Mouse (Mus musculus) limb, embryonic 15.5 days (tissue): Measurements from ENCODE around the gene Sik1. TPM values are rescaled to one million over a fixed set of nuclear protein-coding genes. Genes with fewer than 3 reads are reported as not detected.

ENCODE experiments used
- ATAC-seq: fragments of 200-750 bp; cut with Nextera tagmentation; 2 replicates; pipeline ENCODE4 v1.8.0; 2017; ENCODE audit warnings: low read depth, moderate TSS enrichment; ENCODE audit not compliant: insufficient number of reproducible peaks, low FRiP score, low TSS enrichment
- H3K27ac ChIP-seq: fragments of 300-500 bp; sonication (generic); 2 replicates; pipeline ENCODE4 v1.5.1; 2015; ENCODE audit warnings: moderate library complexity, mild to moderate bottlenecking, inconsistent platforms
- H3K27me3 ChIP-seq: fragments of 300-500 bp; sonication (generic); 2 replicates; pipeline ENCODE4 v1.6.1; 2015; ENCODE audit warnings: inconsistent platforms
- H3K36me3 ChIP-seq: fragments of 300-500 bp; sonication (generic); 2 replicates; pipeline ENCODE4 v1.6.1; 2015; ENCODE audit warnings: inconsistent platforms
- H3K4me1 ChIP-seq: fragments of 300-500 bp; sonication (generic); 2 replicates; pipeline ENCODE4 v1.6.1; 2015; ENCODE audit warnings: inconsistent platforms
- H3K4me2 ChIP-seq: fragments of 300-500 bp; sonication (generic); 2 replicates; pipeline ENCODE4 v1.6.1; 2015; ENCODE audit warnings: mild to moderate bottlenecking, inconsistent platforms
- H3K4me3 ChIP-seq: fragments of 300-500 bp; sonication (generic); 2 replicates; pipeline ENCODE4 v1.5.1; 2015; ENCODE audit warnings: mild to moderate bottlenecking, inconsistent platforms
- H3K9ac ChIP-seq: fragments of 300-500 bp; sonication (generic); 2 replicates; pipeline ENCODE4 v1.6.1; 2015; ENCODE audit warnings: inconsistent platforms
- H3K9me3 ChIP-seq: fragments of 300-500 bp; sonication (generic); 2 replicates; pipeline ENCODE4 v1.6.1; 2016; ENCODE audit warnings: inconsistent platforms
- WGBS: fragments of 180-500 bp; shearing (Covaris S2); methylation state at CpG from one replicate; pipeline ENCODE4 v1.1.7; 2015; 5-methylcytosine and 5-hydroxymethylcytosine counted together
- polyA plus RNA-seq: library from polyadenylated mRNA; unstranded; fragments of >200 nt; fragmentation: Nextera tagmentation; extraction: Ambion mirVana; gene quantifications from 2 replicates; pipeline ENCODE4 v1.2.1, GENCODE M21; 2015

Gene Sik1
- polyA plus RNA-seq, result 30.5 and 37.1 TPM in 2 replicates

- WGBS, result under 1% methylated on average over 83 of the region's 92 CpGs
- Histone ChIP-seq H3K27ac (peak within 1 kb of the TSS; percentile 89), H3K27me3 (no peaks in the 10 kb centered on the region), H3K4me1 (peaks cover 29% of the 10 kb centered on the region), H3K9ac (peak within 1 kb of the TSS; percentile 98), H3K9me3 (no peaks in the 10 kb centered on the region), H3K36me3 (peaks cover 3% of the 10 kb centered on the region), H3K4me2 (peak within 1 kb of the TSS; percentile 84), H3K4me3 (peak within 1 kb of the TSS; percentile 94)
- ATAC-seq, result peak; percentile 94
Measured at GRCm38 (mm10) chr17:31855597-31856518, at the start of gene Sik1. Gene Sik1 (minus strand): TSS chr17:31855804.

GRCm38 (mm10) chr17:31905201-31905790, 49.7 kb upstream of the Sik1 start:
- H3K27ac ChIP-seq, result 0 out of 2 replicates have a peak overlapping the region, but pooled peaks have one; percentile 27
- no peaks in the 10 kb centered on the region for H3K36me3 ChIP-seq
- H3K9ac ChIP-seq, result no peak overlapping the region

GRCm38 (mm10) chr17:31904036-31904435, 48.4 kb upstream of the Sik1 start:
- Histone ChIP-seq H3K4me3 (no peak overlapping the region), H3K4me1 (peaks cover 6% of the 10 kb centered on the region; the same call in 1 of the 2 replicates), H3K9me3 (no peaks in the 10 kb centered on the region), H3K36me3 (no peaks in the 10 kb centered on the region), H3K4me2 (no peak overlapping the region), H3K27ac (no peak overlapping the region), H3K27me3 (no peaks in the 10 kb centered on the region), H3K9ac (no peak overlapping the region)
- ATAC-seq, result no peak
- 82% methylated on average over 7 of the region's 7 CpGs for WGBS

More at GRCm38 (mm10) chr17:31905201-31905790, 49.7 kb upstream of the Sik1 start:
- no peak overlapping the region for H3K4me2 ChIP-seq
- H3K4me3 ChIP-seq, result no peak overlapping the region
- H3K9me3 ChIP-seq, result no peaks in the 10 kb centered on the region
- H3K4me1 ChIP-seq, result peaks cover 6% of the 10 kb centered on the region; the same call in 1 of the 2 replicates
- ATAC-seq, result no peak
- no peaks in the 10 kb centered on the region for H3K27me3 ChIP-seq
- WGBS, result 78% methylated on average over 9 of the region's 9 CpGs

GRCm38 (mm10) chr17:31902630-31903198, 47.1 kb upstream of the Sik1 start:
- no peak for ATAC-seq
- no peak overlapping the region for H3K4me2 ChIP-seq
- no peak overlapping the region for H3K9ac ChIP-seq
- no peak overlapping the region for H3K27ac ChIP-seq
- no peaks in the 10 kb centered on the region for H3K36me3 ChIP-seq
- H3K4me3 ChIP-seq, result no peak overlapping the region
- WGBS, result 48% methylated on average over 2 of the region's 3 CpGs
- H3K4me1 ChIP-seq, result peaks cover 6% of the 10 kb centered on the region; the same call in 1 of the 2 replicates
- H3K27me3 ChIP-seq, result no peaks in the 10 kb centered on the region
- no peaks in the 10 kb centered on the region for H3K9me3 ChIP-seq

GRCm38 (mm10) chr17:31901461-31902204, 46.0 kb upstream of the Sik1 start:
- WGBS, result 66% methylated on average over 11 of the region's 11 CpGs
- Histone ChIP-seq H3K9ac (no peak overlapping the region), H3K4me2 (no peak overlapping the region), H3K9me3 (no peaks in the 10 kb centered on the region), H3K4me1 (peaks cover 15% of the 10 kb centered on the region), H3K27me3 (no peaks in the 10 kb centered on the region), H3K4me3 (no peak overlapping the region), H3K27ac (no peak overlapping the region), H3K36me3 (no peaks in the 10 kb centered on the region)
- no peak for ATAC-seq

GRCm38 (mm10) chr17:31898941-31899340, 43.3 kb upstream of the Sik1 start:
- 63% methylated on average over 5 of the region's 5 CpGs for WGBS
- Histone ChIP-seq H3K4me1 (peaks cover 10% of the 10 kb centered on the region), H3K27me3 (no peaks in the 10 kb centered on the region), H3K9ac (no peak overlapping the region), H3K4me2 (no peak overlapping the region), H3K4me3 (no peak overlapping the region), H3K36me3 (no peaks in the 10 kb centered on the region), H3K9me3 (no peaks in the 10 kb centered on the region), H3K27ac (no peak overlapping the region)
- ATAC-seq, result no peak

GRCm38 (mm10) chr17:31897186-31897793, 41.7 kb upstream of the Sik1 start:
- Histone ChIP-seq H3K27me3 (no peaks in the 10 kb centered on the region), H3K4me2 (no peak overlapping the region), H3K36me3 (no peaks in the 10 kb centered on the region), H3K4me1 (peaks cover 21% of the 10 kb centered on the region), H3K27ac (peak overlapping the region; percentile 51), H3K9me3 (no peaks in the 10 kb centered on the region), H3K9ac (no peak overlapping the region), H3K4me3 (no peak overlapping the region)
- WGBS, result 76% methylated on average over 4 of the region's 4 CpGs
- no peak for ATAC-seq

GRCm38 (mm10) chr17:31896751-31897150, 41.1 kb upstream of the Sik1 start:
- Histone ChIP-seq H3K9ac (no peak overlapping the region), H3K9me3 (no peaks in the 10 kb centered on the region), H3K27ac (peak overlapping the region; percentile 51), H3K4me2 (no peak overlapping the region), H3K4me3 (no peak overlapping the region), H3K27me3 (no peaks in the 10 kb centered on the region), H3K36me3 (no peaks in the 10 kb centered on the region), H3K4me1 (peaks cover 24% of the 10 kb centered on the region)
- no peak for ATAC-seq
- WGBS, result 55% methylated on average over 3 of the region's 3 CpGs

- Histone ChIP-seq H3K4me2 (no peak overlapping the region), H3K27ac (peak overlapping the region; percentile 51; the same call in 1 of the 2 replicates), H3K4me1 (peaks cover 27% of the 10 kb centered on the region), H3K4me3 (no peak overlapping the region), H3K27me3 (no peaks in the 10 kb centered on the region), H3K36me3 (no peaks in the 10 kb centered on the region), H3K9ac (no peak overlapping the region), H3K9me3 (no peaks in the 10 kb centered on the region)
- ATAC-seq, result no peak
- 88% methylated on average over 7 of the region's 7 CpGs for WGBS
Measured at GRCm38 (mm10) chr17:31896311-31896710, 40.7 kb upstream of the Sik1 start.

- H3K27ac ChIP-seq, result no peak overlapping the region
- peaks cover 49% of the 10 kb centered on the region for H3K4me1 ChIP-seq
- ATAC-seq, result no peak
- H3K36me3 ChIP-seq, result no peaks in the 10 kb centered on the region
- H3K9me3 ChIP-seq, result no peaks in the 10 kb centered on the region
- no peaks in the 10 kb centered on the region for H3K27me3 ChIP-seq
- no peak overlapping the region for H3K4me2 ChIP-seq
- H3K9ac ChIP-seq, result no peak overlapping the region
- WGBS, result 65% methylated on average over 5 of the region's 5 CpGs
- no peak overlapping the region for H3K4me3 ChIP-seq
Measured at GRCm38 (mm10) chr17:31893371-31894060, 37.9 kb upstream of the Sik1 start.
